Mouse (Mus musculus): Measurements from ENCODE around the gene Efnb3. TPM values are rescaled to one million over a fixed set of nuclear protein-coding genes. Genes with fewer than 3 reads are reported as not detected.
"Not testable (repeated sequence)": the region's sequence is repeated elsewhere in the genome, so short reads cannot be mapped to it uniquely, and the experiment has no call there.

The Efnb3 gene
- polyA plus RNA-seq, 1 experiment from 2014 or later = 5.7 TPM

- Histone ChIP-seq H3K27me3 (ENCODE audit: control insufficient read depth, insufficient read depth, low read depth, low read length) (no peaks in the 10 kb centered on the region; the same call in 1 of the 2 replicates), H3K27ac (ENCODE audit: low read length) (peak overlapping the region; percentile 75), H3K9ac (ENCODE audit: low read length) (peak overlapping the region; percentile 73), H3K4me3 (ENCODE audit: low read length) (peak overlapping the region; percentile 58), H3K4me2 (ENCODE audit: low read depth, low read length) (peak overlapping the region; percentile 89), H3K36me3 (ENCODE audit: control insufficient read depth, insufficient read depth, low read length) (no peaks in the 10 kb centered on the region), H3K9me3 (ENCODE audit: control insufficient read depth, low read length) (no peaks in the 10 kb centered on the region), H3K4me1 (replicated peaks; ENCODE audit: control insufficient read depth, insufficient read depth, low read length) (peaks cover 10% of the 10 kb centered on the region; the same call in 1 of the 2 replicates)
- WGBS = under 1% methylated on average over 42 of the region's 44 CpGs
- peak; percentile 87 for ATAC-seq (ENCODE audit: low read depth)
Measured at GRCm38 (mm10) chr11:69546423-69547053, 13.5 kb downstream of the Efnb3 start.

- Histone ChIP-seq H3K4me1 (replicated peaks; ENCODE audit: control insufficient read depth, insufficient read depth, low read length) (peaks cover 10% of the 10 kb centered on the region; the same call in 1 of the 2 replicates), H3K27ac (ENCODE audit: low read length) (peak overlapping the region; percentile 75), H3K27me3 (ENCODE audit: control insufficient read depth, insufficient read depth, low read depth, low read length) (no peaks in the 10 kb centered on the region; the same call in 1 of the 2 replicates), H3K4me2 (ENCODE audit: low read depth, low read length) (peak overlapping the region; percentile 89), H3K9ac (ENCODE audit: low read length) (peak overlapping the region; percentile 73), H3K9me3 (ENCODE audit: control insufficient read depth, low read length) (no peaks in the 10 kb centered on the region), H3K36me3 (ENCODE audit: control insufficient read depth, insufficient read depth, low read length) (no peaks in the 10 kb centered on the region), H3K4me3 (ENCODE audit: low read length) (peak overlapping the region; percentile 58)
- WGBS = 16% methylated on average over 7 of the region's 7 CpGs
- ATAC-seq (ENCODE audit: low read depth) = peak; percentile 29; the same call in 1 of the 2 replicates
Measured at GRCm38 (mm10) chr11:69545957-69546356, 14.0 kb downstream of the Efnb3 start.

- no peaks in the 10 kb centered on the region for H3K9me3 ChIP-seq (ENCODE audit: control insufficient read depth, low read length)
- no peak overlapping the region for H3K4me2 ChIP-seq (ENCODE audit: low read depth, low read length)
- ATAC-seq (ENCODE audit: low read depth) = no peak
- H3K36me3 ChIP-seq (ENCODE audit: control insufficient read depth, insufficient read depth, low read length) = no peaks in the 10 kb centered on the region
- H3K4me1 ChIP-seq (replicated peaks; ENCODE audit: control insufficient read depth, insufficient read depth, low read length) = peaks cover 10% of the 10 kb centered on the region; the same call in 1 of the 2 replicates
- H3K9ac ChIP-seq (ENCODE audit: low read length) = 0 out of 2 replicates have a peak overlapping the region, but pooled peaks have one; percentile 29
- H3K27me3 ChIP-seq (ENCODE audit: control insufficient read depth, insufficient read depth, low read depth, low read length) = no peaks in the 10 kb centered on the region
- no peak overlapping the region for H3K27ac ChIP-seq (ENCODE audit: low read length)
- WGBS = 34% methylated on average over 3 of the region's 3 CpGs
- no peak overlapping the region for H3K4me3 ChIP-seq (ENCODE audit: low read length)
Measured at GRCm38 (mm10) chr11:69543598-69543997, 16.4 kb downstream of the Efnb3 start.

DNA sequence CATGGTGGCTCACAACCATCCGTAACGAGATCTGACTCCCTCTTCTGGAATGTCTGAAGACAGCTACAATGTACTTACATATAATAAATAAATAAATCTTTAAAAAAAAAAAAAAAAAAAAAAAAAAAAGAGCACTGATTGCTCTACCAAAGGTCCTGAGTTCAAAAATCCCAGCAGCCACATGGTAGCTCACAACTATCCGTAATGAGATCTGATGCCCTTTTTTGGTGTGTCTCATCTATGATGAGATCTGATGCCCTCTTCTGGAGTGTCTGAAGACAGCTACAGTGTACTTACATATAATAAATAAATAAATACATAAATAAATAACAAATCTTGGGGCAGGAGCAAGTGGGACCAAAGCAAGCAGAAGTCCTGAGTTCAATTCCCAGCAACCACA lies 18.3 kb downstream of the Efnb3 start:
- not testable (repeated sequence) for H3K9me3 ChIP-seq (ENCODE audit: control insufficient read depth, low read length); H3K36me3 ChIP-seq (ENCODE audit: control insufficient read depth, insufficient read depth, low read length); H3K4me1 ChIP-seq (replicated peaks; ENCODE audit: control insufficient read depth, insufficient read depth, low read length); H3K4me3 ChIP-seq (ENCODE audit: low read length); ATAC-seq (ENCODE audit: low read depth); H3K4me2 ChIP-seq (ENCODE audit: low read depth, low read length); H3K27ac ChIP-seq (ENCODE audit: low read length); H3K27me3 ChIP-seq (ENCODE audit: control insufficient read depth, insufficient read depth, low read depth, low read length); H3K9ac ChIP-seq (ENCODE audit: low read length)
- WGBS = 81% methylated on average over 1 of the region's 3 CpGs

DNA sequence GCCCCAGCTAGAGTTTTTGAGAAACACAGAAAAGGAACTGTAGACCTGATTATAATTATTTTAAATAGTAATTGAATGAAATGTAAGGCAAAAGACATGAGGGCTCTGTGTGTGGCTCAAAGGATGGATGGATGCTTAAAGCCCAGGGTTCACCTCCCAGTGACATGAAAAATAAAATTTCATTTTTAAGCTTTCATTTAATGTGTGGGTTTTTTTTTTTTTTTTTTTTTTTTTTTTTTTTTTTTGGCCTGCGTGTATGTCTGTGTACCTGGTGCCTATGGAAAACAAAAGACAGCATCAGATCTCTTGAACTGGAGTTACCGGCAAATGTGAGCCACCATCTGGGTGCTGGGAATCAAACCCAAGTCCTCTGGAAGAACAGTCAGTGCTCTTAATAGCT lies 19.3 kb downstream of the Efnb3 start:
- Histone ChIP-seq H3K27me3 (ENCODE audit: control insufficient read depth, insufficient read depth, low read depth, low read length) (no peaks in the 10 kb centered on the region), H3K27ac (ENCODE audit: low read length) (no peak overlapping the region), H3K4me1 (replicated peaks; ENCODE audit: control insufficient read depth, insufficient read depth, low read length) (no peaks in the 10 kb centered on the region), H3K9ac (ENCODE audit: low read length) (no peak overlapping the region), H3K9me3 (ENCODE audit: control insufficient read depth, low read length) (no peaks in the 10 kb centered on the region), H3K36me3 (ENCODE audit: control insufficient read depth, insufficient read depth, low read length) (no peaks in the 10 kb centered on the region), H3K4me2 (ENCODE audit: low read depth, low read length) (no peak overlapping the region), H3K4me3 (ENCODE audit: low read length) (no peak overlapping the region)
- no peak for ATAC-seq (ENCODE audit: low read depth)
- 86% methylated on average over 2 of the region's 2 CpGs for WGBS

DNA sequence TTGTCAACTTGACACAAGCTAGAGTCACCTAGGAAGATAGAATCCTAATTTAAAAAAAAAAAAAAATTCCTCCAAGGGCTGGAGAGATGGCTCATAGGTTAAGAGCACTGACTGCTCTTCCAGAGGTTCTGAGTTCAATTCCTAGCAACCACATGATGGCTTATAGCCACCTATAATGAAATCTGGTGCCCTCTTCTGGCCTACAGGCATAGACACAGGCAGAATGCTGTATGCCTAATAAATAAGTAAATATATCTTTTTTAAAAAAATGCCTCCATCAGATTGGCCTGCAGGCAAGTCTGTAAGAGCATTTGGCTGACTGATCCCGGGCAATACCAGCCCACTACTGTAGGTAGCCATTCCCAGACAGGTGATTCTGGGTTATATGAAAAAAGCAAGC lies 25.0 kb downstream of the Efnb3 start:
- Histone ChIP-seq H3K9me3 (ENCODE audit: control insufficient read depth, low read length) (no peaks in the 10 kb centered on the region), H3K27me3 (ENCODE audit: control insufficient read depth, insufficient read depth, low read depth, low read length) (no peaks in the 10 kb centered on the region), H3K36me3 (ENCODE audit: control insufficient read depth, insufficient read depth, low read length) (no peaks in the 10 kb centered on the region), H3K4me3 (ENCODE audit: low read length) (no peak overlapping the region), H3K4me2 (ENCODE audit: low read depth, low read length) (no peak overlapping the region), H3K9ac (ENCODE audit: low read length) (no peak overlapping the region), H3K27ac (ENCODE audit: low read length) (no peak overlapping the region), H3K4me1 (replicated peaks; ENCODE audit: control insufficient read depth, insufficient read depth, low read length) (no peaks in the 10 kb centered on the region)
- ATAC-seq (ENCODE audit: low read depth) = no peak
- WGBS = 75% methylated on average over 1 of the region's 1 CpGs

DNA sequence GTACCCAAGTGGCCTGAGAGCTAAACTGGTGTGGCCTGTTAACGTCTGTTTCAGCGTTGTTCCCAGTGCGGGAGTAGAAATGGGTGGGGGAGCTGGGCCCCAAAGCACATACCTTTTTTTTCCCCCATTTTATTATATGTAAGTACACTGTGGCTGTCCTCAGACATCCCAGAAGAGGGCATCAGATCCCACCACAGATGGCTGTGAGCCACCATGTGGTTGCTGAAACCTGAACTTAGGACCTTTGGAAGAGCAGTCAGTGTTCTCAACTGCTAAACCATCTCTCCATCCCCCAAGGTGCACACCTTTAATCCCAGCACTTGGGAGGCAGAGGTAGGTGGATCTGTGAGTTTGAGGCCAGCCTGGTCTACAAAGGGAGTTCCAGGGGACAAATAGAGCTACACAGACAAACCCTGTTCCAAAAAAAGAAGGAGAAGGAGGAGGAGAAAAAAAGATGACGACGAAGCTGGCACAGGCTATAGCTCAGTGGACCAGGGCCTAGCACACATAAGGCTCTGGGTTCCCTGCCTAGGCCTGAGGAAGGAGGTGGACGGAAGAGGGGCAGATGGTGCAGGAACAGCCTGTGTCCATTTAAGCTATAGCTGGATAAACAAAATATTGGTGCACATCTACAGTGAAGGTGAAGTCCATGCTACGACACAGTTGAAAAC lies 27.4 kb downstream of the Efnb3 start:
- no peaks in the 10 kb centered on the region for H3K36me3 ChIP-seq (ENCODE audit: control insufficient read depth, insufficient read depth, low read length)
- no peak overlapping the region for H3K4me2 ChIP-seq (ENCODE audit: low read depth, low read length)
- H3K27ac ChIP-seq (ENCODE audit: low read length) = no peak overlapping the region
- H3K27me3 ChIP-seq (ENCODE audit: control insufficient read depth, insufficient read depth, low read depth, low read length) = no peaks in the 10 kb centered on the region
- no peak for ATAC-seq (ENCODE audit: low read depth)
- no peak overlapping the region for H3K9ac ChIP-seq (ENCODE audit: low read length)
- H3K4me3 ChIP-seq (ENCODE audit: low read length) = no peak overlapping the region
- no peaks in the 10 kb centered on the region for H3K4me1 ChIP-seq (replicated peaks; ENCODE audit: control insufficient read depth, insufficient read depth, low read length)
- no peaks in the 10 kb centered on the region for H3K9me3 ChIP-seq (ENCODE audit: control insufficient read depth, low read length)
- WGBS = 73% methylated on average over 7 of the region's 7 CpGs

DNA sequence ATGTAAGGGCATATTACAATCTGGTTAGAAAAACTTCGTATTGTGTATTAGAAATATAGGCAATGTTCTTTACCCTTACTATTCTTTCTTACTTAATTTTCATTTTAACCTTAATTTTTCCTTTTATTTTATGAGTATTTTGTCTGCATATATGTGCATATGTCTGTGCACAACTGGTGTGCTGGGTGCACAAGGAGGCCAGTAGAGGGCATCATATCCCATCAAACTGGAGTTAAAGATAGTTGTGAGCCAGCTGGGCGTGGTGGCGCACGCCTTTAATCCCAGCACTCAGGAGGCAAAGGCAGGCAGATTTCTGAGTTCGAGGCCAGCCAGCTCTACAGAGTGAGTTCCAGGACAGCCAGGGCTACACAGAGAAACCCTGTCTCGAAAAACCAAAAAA lies 29.2 kb downstream of the Efnb3 start:
- 89% methylated on average over 6 of the region's 6 CpGs for WGBS
- H3K27ac ChIP-seq (ENCODE audit: low read length); H3K4me2 ChIP-seq (ENCODE audit: low read depth, low read length); H3K36me3 ChIP-seq (ENCODE audit: control insufficient read depth, insufficient read depth, low read length); H3K4me3 ChIP-seq (ENCODE audit: low read length); H3K9ac ChIP-seq (ENCODE audit: low read length); H3K9me3 ChIP-seq (ENCODE audit: control insufficient read depth, low read length); ATAC-seq (ENCODE audit: low read depth); H3K27me3 ChIP-seq (ENCODE audit: control insufficient read depth, insufficient read depth, low read depth, low read length); H3K4me1 ChIP-seq (replicated peaks; ENCODE audit: control insufficient read depth, insufficient read depth, low read length): not testable (repeated sequence)

DNA sequence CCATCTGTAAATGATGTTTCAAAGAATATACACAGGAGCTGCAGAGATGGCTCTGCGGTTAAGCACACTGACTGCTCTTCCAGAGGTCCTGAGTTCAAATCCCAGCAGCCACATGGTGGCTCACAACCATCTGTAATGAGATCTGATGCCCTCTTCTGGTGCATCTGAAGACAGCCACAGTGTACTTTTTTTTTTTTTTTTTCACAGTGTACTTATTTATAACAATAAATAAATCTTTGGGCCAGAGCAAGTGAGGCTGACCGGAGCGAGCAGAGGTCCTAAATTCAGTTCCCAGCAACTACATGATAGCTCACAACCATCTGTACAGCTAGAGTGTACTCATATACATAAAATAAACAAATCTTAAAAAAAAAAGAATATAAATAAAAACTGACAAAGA lies 29.7 kb downstream of the Efnb3 start:
- WGBS = 88% methylated on average over 3 of the region's 3 CpGs
- H3K27ac ChIP-seq (ENCODE audit: low read length); H3K36me3 ChIP-seq (ENCODE audit: control insufficient read depth, insufficient read depth, low read length); ATAC-seq (ENCODE audit: low read depth); H3K4me2 ChIP-seq (ENCODE audit: low read depth, low read length); H3K27me3 ChIP-seq (ENCODE audit: control insufficient read depth, insufficient read depth, low read depth, low read length); H3K9ac ChIP-seq (ENCODE audit: low read length); H3K4me1 ChIP-seq (replicated peaks; ENCODE audit: control insufficient read depth, insufficient read depth, low read length); H3K9me3 ChIP-seq (ENCODE audit: control insufficient read depth, low read length); H3K4me3 ChIP-seq (ENCODE audit: low read length): not testable (repeated sequence)

All from lung, embryonic 16.5 days (tissue).